Mouse (Mus musculus) heart, adult 18-20 months (tissue): ENCODE data around the gene Xirp1. TPM values are rescaled to one million over a fixed set of nuclear protein-coding genes. Genes with fewer than 3 reads are reported as not detected.

Experiments used
- DNase-seq, 2 experiments: peaks; one replicate each; pipeline ENCODE4 v3.0.0; 2021 to 2022; ENCODE audit warnings: mixed read lengths in 1 of 2
- long read RNA-seq, 2 experiments: library from polyadenylated mRNA; stranded (forward); transcript quantifications; one replicate each; pipeline ENCODE4 v2.0.0; 2021
- total RNA-seq, 2 experiments: library from RNA; stranded (reverse); gene quantifications; 2 replicates each; pipeline ENCODE4 v1.2.3; 2021

Xirp1 gene
- total RNA-seq, result 100 to 1,000 TPM; 145 to 150 TPM
- long read RNA-seq, experiment 1, full-length matches to known transcripts, result 12 of 38 reads
- long read RNA-seq, experiment 1, partial matches to known transcripts, result 22 of 38 reads
- long read RNA-seq, experiment 1, other reads (novel, unspliced or antisense), result 4 of 38 reads
- long read RNA-seq, experiment 2, full-length matches to known transcripts, result 6 of 26 reads
- long read RNA-seq, experiment 2, partial matches to known transcripts, result 1 of 26 reads
- long read RNA-seq, experiment 2, other reads (novel, unspliced or antisense), result 19 of 26 reads

- DNase-seq, result peak; percentile 61 to 68
Measured at GRCm38 (mm10) chr9:120023086-120023811, at the start of gene Xirp1. Gene Xirp1 (minus strand): TSS chr9:120023598.

GRCm38 (mm10) chr9:120073169-120073568 lies 49.8 kb upstream of the Xirp1 start:
- peak; percentile 85 to 95 for DNase-seq

- peak; percentile 32 to 50 for DNase-seq
Measured at GRCm38 (mm10) chr9:120071251-120071650, 47.9 kb upstream of the Xirp1 start.

- no peak for DNase-seq
Measured at GRCm38 (mm10) chr9:120069779-120070178, 46.4 kb upstream of the Xirp1 start, which contains the start of gene Cx3cr1. Gene Cx3cr1 (minus strand): TSS chr9:120069879.

GRCm38 (mm10) chr9:120068047-120068446 lies 44.6 kb upstream of the Xirp1 start:
- peak in 1 of 2 experiments; percentile 24 for DNase-seq

GRCm38 (mm10) chr9:120067609-120068008 lies 44.2 kb upstream of the Xirp1 start:
- DNase-seq, result no peak

- DNase-seq, result no peak
Measured at GRCm38 (mm10) chr9:120064317-120064716, 40.9 kb upstream of the Xirp1 start.

- peak in 1 of 2 experiments; percentile 65 for DNase-seq
Measured at GRCm38 (mm10) chr9:120058730-120059129, 35.3 kb upstream of the Xirp1 start.

- no peak for DNase-seq
Measured at GRCm38 (mm10) chr9:120056201-120056600, 32.8 kb upstream of the Xirp1 start.

- DNase-seq, result no peak
Measured at GRCm38 (mm10) chr9:120054545-120055277, 31.3 kb upstream of the Xirp1 start.

GRCm38 (mm10) chr9:120049407-120049806 lies 26.0 kb upstream of the Xirp1 start:
- peak; percentile 28 to 54 for DNase-seq

GRCm38 (mm10) chr9:120048495-120048894 lies 25.1 kb upstream of the Xirp1 start:
- DNase-seq, result no peak

- peak; percentile 18 to 40 for DNase-seq
Measured at GRCm38 (mm10) chr9:120043115-120043514, 19.7 kb upstream of the Xirp1 start.

- DNase-seq, result peak in 1 of 2 experiments; percentile 55
Measured at GRCm38 (mm10) chr9:120037414-120037813, 14.0 kb upstream of the Xirp1 start.

GRCm38 (mm10) chr9:120034375-120034774 lies 11.0 kb upstream of the Xirp1 start:
- DNase-seq, result no peak

- no peak for DNase-seq
Measured at GRCm38 (mm10) chr9:120032710-120033109, 9.3 kb upstream of the Xirp1 start.

GRCm38 (mm10) chr9:120030421-120030820 lies 7.0 kb upstream of the Xirp1 start:
- no peak for DNase-seq

GRCm38 (mm10) chr9:120029880-120030279 lies 6.5 kb upstream of the Xirp1 start:
- DNase-seq, result no peak

- peak; percentile 82 to 84 for DNase-seq
Measured at GRCm38 (mm10) chr9:120027401-120028151, 4.2 kb upstream of the Xirp1 start.

GRCm38 (mm10) chr9:120024625-120025024 lies 1.2 kb upstream of the Xirp1 start:
- no peak for DNase-seq

- peak; percentile 56 for DNase-seq
Measured at GRCm38 (mm10) chr9:120024171-120024570, 773 bp upstream of the Xirp1 start.

GRCm38 (mm10) chr9:120021164-120021563 lies 2.2 kb downstream of the Xirp1 start:
- peak; percentile 63 to 69 for DNase-seq
